Mouse (Mus musculus) WW6 (cell line): ENCODE results near the gene Ankrd65.

Experiments used
- DNase-seq: peaks from one replicate; pipeline ENCODE4 v3.0.0-alpha.2; 2013; ENCODE audit warnings: low read depth, low spot score

Gene Ankrd65

DNA sequence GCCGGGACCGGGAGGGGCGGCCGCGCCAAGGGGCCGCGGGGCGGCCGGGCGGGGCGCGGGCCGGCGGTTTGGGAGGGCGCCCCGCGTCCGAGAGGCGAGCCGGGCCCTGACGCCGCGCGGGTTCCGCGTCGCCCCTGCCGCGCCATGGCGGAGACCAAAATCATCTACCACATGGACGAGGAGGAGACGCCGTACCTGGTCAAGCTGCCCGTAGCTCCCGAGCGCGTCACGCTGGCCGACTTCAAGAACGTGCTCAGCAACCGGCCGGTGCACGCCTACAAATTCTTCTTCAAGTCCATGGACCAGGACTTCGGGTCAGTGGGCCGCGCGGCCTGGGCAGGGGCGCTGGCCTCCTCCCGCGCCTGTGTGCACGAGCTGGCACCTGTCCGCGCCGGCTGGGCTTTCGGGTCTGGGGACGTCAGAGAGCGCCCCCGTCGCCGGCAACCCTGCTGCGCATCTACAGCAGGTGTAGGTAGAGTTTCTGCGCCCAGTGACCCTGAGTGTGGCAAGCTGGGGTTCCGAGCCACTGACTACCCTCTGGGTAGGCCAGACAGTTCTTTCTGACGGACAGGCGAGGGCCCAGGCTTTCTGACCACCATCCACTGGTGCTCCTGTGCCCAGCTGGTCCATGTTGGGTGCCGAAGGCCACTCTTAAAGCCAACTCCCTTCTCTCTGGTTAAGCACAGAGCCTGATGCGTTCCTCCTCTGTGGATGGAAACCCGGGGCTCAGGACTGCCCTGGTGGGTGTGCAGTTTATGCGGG lies 57.5 kb downstream of the Ankrd65 start:
- DNase-seq, result no peak

DNA sequence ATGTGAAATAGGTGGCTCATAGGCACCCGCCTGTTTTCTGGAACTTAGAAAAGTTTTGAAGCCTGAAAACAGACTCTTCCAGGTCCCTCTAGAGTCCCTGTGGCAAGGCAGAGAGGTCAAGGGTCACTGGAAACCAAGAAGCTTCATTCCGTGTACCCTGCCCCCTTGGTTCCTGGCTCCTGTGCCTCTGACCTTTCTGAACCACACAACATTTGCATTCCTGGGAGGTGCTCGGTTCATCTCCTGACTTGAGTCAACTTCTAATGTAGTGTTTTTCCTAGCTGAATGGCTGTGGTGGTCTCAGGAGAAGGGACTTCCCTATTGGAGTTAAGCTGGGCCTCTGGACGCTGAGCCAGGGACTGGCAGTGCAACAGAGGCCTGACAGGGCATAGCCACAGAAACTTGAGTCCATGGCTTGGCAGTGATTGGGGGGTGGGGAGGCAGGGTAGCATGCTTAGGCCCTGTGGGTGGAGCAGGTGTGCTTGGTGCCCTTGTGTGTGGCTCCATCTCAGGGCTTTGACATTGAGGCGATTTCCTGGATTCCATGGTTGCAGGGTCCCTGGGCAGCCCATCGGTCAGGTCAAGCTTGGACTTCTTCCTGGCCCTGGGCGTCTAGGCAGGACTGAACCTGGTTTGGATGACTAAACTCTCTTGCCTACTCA lies 58.3 kb downstream of the Ankrd65 start:
- DNase-seq, result no peak
